Mouse (Mus musculus): ENCODE results near the gene Tpmt.

Tpmt gene

DNA sequence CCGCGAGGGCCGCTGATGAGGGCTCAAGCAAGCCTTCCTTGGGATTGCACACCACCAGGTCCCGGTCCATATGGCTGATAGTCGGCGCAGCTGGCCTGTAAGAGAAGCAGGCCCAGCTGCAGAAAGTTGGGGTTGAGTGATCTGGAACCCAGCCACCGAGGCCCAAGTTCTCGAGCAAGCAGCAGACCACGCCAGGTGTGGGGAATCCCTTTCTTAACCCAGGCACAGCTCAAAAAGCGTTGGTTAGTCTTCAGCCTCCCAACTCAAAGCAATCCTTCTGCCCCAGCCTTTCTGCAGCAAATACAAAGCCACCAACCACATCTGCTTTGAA is at the start of gene Tpmt:
Tpmt (minus strand) TSS at position 121 of the 331 bp plus-strand sequence.
- peak in 1 of 2 experiments; percentile 21 for DNase-seq (ENCODE audit: low spot score in 2 of 2)

DNA sequence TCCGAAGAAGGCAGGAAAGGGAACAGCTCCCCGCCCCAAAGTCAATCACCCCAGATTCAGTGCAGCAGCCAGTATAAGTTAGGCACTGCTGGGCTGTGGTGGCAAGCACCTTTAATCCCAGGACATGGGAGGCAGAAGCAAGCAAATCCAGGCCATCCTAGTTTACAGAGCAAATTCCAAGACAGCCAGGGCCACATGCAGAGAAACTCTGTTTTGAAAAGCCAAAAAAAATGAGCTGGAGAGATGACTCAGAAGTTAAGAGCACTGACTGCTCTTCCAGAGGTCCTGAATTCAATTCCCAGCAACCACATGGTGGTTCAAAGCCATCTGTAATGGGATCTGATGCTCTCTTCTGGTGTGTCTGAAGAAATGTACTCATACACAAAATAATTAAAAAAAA is 49.3 kb upstream of the Tpmt start:
- no peak for DNase-seq (ENCODE audit: low spot score in 2 of 2)

DNA sequence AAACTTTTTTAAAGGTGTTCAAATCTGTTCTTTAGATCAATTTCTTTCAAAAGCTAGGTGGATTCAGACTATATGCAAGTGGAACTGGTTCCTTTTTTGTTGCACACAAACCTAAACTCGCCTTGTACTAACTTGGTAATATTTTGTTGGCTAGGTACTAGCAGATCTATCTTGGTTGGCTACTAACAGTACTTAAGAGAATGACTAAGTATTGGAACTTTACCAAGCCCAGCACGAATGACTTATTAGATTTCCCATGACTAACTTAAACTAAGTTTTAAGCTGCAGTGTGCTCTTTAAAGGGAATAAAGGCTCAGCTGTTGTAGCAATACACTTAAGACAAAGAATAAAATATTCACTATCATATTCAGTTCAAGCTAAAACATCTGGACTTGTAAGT is 44.7 kb upstream of the Tpmt start:
- DNase-seq (ENCODE audit: low spot score in 2 of 2): no peak

DNA sequence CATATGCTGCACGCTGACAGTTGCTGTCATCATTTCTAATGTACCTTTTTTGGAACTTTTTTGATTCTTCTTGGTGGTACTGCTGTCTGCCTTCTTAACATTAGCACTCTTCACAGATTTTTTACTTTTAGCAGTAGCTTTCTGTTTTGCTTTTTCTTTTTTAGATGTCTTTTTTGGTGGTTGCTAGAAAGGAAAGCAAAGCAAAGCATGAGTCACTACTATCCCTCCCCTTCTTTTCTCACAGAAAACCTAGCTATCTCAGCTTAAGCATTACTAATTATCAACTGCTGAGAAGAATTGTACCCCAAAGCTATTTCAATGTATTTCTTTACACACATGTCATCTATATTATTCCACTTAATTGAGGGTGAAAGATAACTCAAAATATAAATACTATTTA is 43.9 kb upstream of the Tpmt start:
- no peak for DNase-seq (ENCODE audit: low spot score in 2 of 2)

DNA sequence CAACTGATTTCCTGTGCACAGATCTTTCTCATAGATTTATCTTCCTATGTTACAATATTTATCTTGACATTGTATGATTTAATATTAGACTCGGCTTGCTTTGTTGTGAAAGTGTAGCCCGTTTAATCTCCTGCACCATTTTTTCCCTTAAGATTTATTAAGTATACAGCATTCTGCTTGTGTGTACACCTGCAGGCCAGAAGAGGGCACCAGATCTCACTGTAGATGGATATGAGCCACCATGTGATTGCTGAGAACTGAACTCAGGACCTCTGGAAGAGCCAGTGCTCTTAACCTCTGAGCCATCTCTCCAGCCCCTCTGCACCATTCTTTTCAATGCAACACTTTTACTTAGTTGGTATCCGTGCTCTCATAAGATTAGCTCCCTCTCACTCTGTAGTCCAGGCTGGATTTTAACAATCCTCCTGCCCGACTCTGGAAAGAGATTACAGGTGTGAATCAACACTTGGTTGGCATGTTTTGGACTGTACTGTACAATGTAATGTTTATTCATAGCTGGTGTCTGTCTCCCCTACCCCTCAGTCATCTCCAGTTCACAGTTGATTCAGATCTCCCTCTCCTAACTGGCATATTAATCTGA is 36.5 kb upstream of the Tpmt start:
- DNase-seq (ENCODE audit: low spot score in 2 of 2): no peak

DNA sequence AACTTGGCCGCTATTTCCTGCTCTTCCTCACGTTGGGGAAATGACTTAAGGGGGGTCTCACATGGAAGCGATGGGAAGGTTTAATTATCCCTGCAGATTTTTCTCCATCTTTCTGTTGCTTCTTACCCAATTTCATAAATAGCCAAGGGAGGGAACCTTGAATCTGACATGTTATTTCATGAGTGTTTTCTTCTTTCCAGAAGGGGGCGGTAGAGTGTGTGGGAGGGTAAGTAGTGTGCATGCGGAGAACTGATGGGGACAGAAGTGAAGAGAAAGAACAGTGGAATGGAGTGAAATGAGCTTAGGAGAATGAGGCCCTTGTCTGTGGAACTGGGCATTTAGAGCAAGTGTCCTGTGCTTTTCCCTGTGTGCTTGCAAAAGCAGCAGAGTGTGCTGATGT is 34.3 kb upstream of the Tpmt start:
- DNase-seq (ENCODE audit: low spot score in 2 of 2): no peak

DNA sequence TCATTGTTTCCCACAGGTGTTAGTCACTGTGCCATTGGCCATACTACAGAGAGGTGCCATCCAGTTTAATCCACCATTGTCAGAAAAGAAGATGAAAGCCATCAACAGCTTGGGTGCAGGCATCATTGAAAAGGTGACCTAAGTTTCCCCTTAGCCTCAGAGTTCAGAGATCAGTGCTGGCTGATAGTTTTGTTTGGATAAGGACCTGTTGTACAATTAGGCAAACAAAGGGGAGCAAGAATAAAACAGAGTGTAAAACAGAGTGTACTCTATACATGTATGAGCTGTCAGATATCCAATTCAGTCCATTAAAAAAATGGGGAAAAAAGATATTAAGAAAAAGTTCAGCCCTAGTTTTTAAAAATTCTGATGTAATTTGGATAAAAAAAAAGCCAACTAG is 32.8 kb upstream of the Tpmt start:
- no peak for DNase-seq (ENCODE audit: low spot score in 2 of 2)

DNA sequence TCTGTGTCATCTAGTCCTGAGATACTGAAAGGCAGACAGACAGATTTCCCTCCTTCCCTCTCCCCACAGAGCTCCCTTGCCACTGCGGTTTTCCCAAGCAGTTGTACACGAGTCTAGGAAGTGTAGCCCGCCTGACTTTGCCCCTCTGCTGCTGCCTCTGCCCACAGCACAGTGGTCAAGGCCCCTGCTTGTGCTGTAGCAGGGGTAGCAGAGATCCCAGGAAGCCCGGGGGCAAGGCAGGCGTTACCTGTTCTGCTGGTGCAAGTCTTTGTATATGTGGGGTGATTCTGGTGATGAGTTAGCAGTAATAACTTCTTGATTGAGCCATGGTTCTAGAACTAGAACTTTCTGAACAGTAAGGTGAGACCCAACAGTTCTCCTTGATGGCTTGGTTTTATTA is 31.6 kb upstream of the Tpmt start:
- no peak for DNase-seq (ENCODE audit: low spot score in 2 of 2)

DNA sequence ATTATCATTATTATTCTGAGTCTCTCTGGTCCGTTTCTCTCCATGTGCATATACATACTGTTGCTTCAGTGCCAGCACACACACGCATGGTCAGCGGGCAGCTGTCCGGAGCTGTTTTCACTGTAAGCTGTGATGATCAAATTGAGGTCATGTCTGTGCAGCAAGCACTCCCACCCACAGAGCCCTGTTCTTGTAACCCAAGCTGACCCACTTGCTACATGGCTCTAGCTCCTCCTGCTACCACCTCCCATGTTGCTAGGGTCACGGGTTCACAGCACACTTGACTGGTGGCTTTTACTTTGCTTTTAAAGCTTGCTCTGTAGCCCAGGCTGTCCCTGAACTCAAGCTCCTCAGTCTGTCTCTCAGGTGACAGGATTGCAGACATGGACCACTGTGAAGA is 27.9 kb upstream of the Tpmt start:
- DNase-seq (ENCODE audit: low spot score in 2 of 2): no peak

DNA sequence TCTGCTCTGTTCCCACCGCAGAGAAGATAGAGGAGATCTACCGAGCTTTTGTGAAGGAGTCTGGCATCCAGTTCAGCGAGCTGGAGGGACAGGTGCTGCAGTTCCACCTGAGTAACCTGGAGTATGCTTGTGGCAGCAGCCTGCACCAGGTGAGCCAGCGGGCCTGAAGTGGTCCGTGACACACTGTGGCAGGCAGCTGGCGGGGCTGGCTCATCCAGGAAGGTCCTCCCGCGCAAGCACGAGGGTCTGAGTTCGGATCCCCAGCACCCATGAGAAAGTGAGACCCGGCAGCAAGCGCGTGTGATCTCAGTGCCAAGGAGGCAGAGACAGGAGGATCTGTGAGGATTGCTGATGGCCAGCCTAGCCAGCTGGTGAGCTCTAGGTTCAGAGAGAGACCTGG is 27.3 kb upstream of the Tpmt start:
- DNase-seq (ENCODE audit: low spot score in 2 of 2): no peak

DNA sequence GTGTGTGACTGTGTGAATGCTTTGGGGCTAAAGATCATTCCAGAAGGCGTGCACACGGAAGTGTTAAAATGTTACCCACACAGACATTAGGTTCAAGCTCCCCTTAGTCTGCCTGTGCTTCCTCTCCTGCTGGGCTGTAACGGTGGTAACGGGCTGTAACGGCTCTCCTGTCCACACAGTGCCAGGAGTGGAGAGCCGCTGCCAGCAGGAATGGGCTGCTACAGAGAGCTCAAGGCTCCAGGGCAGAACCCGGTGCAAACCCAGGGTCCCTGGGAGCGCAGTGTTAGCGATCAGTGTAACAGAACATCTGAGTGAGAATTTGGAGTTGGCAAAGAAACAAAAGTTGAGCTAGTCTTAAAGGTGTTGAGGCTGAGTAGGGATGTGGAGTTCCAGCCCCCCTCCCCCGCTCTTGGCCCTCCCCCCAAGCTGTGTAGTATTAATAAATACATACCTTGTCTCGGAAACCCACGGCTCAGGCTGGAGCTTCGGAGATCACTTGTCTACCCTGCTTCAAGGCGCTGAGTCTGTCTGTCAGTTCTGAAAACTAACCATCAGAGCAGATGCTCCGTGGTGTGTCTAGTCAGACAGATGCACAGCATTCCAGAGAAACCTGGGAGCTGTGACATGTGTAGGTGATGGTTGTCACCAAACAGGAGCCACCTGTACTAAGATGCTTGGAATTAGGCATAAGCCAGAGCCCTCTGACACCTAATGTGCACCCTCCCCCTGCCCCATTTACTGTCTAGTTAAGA is 26.0 kb upstream of the Tpmt start:
- no peak for DNase-seq (ENCODE audit: low spot score in 2 of 2)

DNA sequence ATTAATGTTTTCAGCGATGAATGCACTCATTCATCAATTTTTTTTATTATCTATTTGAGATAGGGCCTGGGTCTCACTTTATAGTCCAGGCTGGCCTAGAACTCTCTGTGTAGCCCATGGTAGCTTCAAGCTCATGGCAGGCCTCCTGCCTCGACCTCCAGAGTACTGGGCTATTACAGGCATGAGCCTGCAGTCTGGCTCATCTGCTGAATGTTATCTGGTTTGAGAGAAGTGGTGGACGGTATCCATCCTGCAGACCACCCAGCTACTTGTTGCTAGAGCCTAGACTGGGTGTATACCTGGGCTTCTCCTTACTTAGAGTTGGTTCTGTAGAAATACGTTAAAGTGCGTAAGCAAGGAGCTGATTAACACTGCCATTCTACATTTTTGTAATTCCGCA is 22.5 kb upstream of the Tpmt start:
- DNase-seq (ENCODE audit: low spot score in 2 of 2): no peak

DNA sequence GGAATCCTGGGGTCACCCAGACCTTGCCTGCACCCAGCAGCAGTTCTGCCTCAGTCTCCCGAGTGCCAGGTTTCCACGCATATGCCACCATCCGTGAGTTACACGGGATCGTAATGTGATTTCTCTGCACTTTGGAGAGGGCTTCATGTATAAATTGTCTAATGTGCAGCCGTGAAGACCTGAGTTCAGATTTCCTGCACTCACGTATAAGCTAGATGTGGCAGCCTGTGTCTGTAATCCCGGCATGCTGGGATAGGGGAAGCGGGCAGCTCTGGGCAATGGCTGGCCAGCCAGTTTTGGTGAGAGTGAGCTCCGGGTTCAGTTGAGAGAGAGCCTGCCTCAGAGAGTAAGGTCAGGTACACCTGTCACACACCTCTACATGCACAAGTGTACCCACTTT is 22.0 kb upstream of the Tpmt start:
- DNase-seq (ENCODE audit: low spot score in 2 of 2): no peak

DNA sequence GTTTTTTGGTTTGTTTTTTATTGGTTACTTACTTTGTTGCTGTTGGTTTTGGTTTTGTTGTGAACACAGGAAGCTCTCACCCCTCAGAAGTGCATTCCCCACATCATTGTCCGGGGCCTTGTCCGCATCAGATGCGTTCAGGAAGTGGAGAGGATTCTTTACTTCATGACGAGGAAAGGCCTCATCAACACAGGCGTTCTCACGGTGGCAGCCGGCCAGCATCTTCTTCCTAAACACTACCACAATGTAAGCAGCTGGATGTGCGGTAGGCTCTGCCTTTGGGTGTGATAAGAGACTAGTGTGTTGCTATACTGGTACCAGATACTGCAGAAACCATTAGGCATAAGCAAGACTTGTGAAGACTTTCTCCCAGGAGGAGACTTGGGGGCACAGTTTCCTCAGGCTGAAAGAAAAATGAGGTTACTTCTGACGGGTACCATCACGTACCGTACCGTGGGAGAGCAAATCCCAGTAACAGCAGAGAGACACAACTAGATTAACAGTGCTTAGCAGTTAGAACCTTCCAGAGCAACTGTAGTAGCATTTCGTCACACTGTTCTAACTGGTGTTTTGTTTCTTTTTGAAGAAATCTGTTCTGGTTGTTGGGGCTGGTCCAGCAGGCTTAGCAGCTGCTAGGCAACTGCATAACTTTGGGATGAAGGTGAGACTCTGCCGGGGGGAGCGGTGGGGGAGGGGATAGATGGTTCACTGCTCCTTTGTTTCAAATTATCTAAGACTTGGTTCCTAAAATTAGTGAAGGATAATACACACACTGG is 19.6 kb upstream of the Tpmt start:
- no peak for DNase-seq (ENCODE audit: low spot score in 2 of 2)

DNA sequence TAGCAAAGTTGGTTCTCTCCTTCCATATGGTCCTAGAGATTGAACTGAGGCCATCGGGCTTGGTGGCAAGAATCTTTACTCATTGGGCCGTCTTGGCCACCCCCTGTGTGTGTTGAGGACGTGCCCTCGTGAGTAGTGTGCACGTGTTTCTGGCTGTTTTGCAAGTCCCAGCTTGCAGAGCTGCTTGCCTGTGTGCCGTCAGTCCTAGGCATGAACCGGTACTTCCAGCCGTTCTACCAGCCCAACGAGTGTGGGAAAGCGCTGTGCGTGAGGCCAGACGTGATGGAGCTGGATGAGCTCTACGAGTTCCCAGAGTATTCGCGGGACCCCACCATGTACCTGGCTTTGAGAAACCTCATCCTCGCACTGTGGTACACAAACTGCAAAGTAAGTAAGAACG is 18.2 kb upstream of the Tpmt start:
- DNase-seq (ENCODE audit: low spot score in 2 of 2): no peak

DNA sequence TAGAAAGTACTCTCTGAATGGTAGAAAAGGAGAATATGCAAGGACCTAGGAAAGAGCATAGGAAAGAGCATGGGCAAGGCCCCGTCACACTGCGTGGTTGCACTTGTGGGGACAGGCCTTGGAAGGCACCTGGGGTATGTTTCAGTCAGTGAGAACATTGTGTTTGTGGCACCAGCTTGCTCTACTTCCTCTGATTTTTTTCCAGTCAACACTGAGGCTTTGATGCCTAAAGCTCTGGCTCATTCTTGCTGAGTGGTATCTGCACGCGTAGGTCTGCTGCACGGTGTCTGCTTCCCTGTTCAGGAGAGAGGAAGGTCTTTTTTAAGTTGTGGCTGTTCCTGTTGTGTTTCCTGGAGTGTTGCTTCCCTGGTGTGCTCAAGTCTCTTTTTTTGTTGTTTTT is 12.2 kb upstream of the Tpmt start:
- DNase-seq (ENCODE audit: low spot score in 2 of 2): no peak

DNA sequence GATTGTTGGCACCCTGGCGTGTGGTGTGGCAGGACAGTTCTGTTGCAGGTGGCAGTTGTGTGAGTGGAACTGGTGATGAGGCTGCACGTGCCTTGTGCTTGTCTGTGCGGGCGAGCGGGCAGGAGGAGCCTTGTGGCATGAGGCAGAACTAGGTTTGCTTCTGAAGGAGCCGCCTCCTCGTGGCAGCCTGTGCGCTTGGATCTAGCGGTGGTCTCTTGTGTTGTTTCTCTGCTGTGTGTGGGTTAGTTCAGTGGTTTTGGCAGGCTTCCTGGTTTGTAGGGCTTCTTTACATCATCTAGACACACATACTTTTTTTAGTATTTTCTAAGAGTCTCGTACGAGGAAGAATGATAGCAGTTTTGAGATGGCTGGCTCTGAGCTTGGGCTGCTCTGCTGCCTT is 11.6 kb upstream of the Tpmt start:
- no peak for DNase-seq (ENCODE audit: low spot score in 2 of 2)

DNA sequence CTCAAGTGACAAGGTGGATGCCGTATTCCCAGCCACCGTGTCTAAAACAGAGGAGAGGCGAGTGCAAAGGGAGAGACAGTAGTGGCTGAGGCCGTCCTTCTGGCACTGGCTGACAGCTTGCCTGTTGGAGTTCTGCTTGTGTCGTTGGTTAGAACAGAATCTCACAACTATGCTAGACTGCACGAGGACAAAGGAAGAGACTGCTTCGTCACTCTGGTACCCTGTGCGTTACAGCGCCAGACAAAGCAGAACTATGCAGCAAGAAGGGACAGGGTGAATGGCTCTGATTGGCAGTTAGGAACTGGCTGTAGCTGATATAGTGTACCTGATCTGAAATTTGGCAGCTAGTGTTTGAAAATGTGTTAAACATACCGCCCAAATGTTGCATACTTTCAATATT is 9.4 kb upstream of the Tpmt start:
- no peak for DNase-seq (ENCODE audit: low spot score in 2 of 2)

DNA sequence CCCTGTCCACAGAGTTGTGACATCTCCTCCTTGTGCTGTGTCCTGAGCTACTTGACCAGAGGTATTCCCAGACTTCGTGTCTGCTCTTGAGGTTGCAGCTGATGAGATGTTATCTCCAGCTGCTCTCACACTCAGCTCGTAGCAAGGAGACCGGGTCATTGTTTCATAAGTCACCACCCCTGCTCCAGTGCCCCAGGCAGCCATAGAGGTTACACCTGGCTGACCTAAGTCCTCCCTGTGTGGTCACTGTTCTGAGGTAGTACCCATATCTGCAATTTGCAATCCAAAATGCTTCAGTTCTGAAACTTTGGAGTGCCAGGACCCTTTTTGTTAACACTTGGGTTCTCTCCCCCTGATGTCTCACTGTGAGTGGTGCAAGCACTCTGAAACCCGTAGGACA is 5.5 kb upstream of the Tpmt start:
- no peak for DNase-seq (ENCODE audit: low spot score in 2 of 2)

DNA sequence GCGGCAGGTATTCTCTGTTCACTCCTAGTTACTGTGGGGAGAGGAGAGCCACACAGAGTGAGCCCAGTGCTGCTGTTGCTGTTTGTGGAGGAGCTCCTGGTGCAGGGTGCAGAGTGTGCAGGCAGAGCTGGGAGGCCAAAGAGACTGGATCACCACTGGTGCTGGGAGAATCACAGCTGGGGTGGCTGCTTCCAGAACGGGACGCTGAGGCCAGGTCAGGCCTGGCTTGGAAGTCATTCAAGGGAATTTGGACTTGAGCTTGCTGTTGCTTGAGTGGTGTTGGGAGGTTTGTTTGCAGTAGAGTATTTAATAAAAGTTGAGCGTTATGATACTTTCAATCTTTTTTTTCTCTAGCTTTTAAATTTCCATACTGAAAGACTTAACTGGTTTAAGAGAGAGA is 3.5 kb upstream of the Tpmt start:
- DNase-seq (ENCODE audit: low spot score in 2 of 2): no peak

DNA sequence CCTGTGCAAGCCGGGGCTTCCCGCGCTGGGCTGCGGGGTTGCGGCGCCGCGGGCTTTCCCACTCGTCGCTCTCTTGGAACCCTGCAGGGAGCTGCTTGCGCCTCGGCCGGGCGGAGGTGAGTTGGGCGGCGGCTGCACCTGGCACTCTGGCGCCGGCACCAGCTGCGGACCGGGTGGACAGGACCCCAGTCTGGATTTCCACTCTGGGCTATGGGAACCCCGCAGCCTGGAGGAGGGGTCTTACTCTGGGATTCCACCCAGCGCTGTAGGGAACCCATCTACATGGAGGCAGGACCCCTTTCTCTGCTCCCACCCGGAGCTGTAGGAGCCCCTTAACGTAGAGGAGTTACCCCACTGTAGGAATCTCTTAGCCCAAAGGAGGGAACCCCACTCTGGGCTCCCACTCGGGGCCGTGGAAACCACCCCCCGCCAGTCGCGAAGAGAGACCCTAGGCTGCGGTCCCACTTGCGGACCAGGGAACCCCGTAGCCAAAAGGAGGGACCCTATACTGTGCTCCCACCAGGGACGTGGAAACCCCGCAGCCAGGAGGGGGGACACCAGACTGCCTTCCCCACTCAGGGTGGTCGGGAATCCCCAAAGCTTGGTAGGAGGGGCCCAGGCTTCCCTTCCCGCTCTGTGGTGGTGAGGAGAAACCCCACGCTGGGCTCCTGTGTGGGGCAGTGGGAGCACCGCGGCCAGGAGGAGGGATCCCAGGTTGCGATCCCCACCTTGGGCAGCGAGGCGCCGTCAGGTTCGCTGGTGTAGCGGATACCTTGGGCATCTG is 512 bp downstream of the Tpmt start:
- DNase-seq (ENCODE audit: low spot score in 2 of 2): peak in 1 of 2 experiments; percentile 15

DNA sequence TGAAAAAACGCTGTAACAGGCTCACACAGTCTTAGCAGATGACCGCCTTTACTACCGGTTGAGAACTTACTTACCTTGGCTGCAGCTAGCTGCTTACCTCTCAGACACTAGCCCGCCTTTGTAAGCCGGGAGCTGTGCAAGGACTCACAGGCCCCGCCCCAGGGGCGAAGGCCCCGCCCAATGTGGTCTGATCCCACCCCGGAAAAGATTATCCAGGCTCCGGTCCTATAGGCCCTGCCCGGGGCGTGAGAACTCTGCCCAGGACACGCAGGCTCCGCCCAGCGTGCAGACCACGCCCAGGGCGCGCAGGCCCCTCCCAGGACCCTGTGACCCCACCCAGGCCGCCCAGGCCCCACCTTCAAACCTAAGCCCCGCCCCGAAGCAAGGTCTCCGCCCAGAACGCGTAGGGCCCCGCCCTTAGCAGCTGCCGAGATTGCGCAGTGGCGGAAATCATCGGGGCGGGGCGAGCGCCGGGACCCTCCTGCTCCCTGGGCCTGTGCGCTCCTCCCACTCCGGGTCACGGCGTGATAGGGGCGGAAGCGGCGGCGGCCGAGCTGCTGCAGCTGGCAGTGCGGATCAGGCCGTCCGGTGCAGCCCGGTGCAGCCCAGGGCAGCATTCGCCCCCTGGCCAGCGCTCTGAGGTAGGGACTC is 1.4 kb downstream of the Tpmt start, which contains the start of gene Kdm1b:
Kdm1b (plus strand) TSS at position 470 of the 651 bp plus-strand sequence.
- peak; percentile 97 to 98 for DNase-seq (ENCODE audit: low spot score in 2 of 2)
